Comparison of ENCODE assay signal across 5 mouse cellular contexts in the genomic region with DNA sequence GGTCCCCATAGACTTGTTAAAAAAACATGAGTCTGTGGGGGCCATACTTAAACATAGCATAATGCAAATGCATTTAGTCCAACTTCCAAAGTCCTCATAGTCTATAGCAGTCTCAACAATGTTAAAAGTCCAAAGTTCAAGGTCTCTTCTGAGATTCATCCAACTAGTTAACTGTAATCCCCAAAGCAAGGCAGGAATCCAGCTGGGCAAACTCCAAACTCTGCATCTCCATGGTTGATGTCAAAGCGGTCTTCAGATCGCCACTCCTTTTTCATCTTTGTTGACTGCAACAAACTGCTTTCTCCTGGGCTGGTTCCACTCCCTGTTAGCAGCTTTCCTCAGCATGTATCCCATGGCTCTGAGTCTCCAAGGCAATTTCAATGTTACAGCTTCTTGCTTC. TPM values are rescaled to one million over a fixed set of nuclear protein-coding genes. Genes with fewer than 3 reads are reported as not detected.
DNase-seq lines count a peak whose midpoint lies in the region; TF ChIP-seq lines count a peak whose summit lies in the region.
"Not testable (repeated sequence)": the region's sequence is repeated elsewhere in the genome, so short reads cannot be mapped to it uniquely, and the experiment has no call there.

No protein-coding gene starts in this region.

- not testable (repeated sequence) for H3K27ac ChIP-seq in kidney, adult 2 months (ENCODE audit: insufficient read depth, low read depth, low read length)

- H3K4me1 ChIP-seq in kidney, adult 2 months (ENCODE audit: control insufficient read depth, insufficient read depth, low read length): not testable (repeated sequence)

- not testable (repeated sequence) for H3K36me3 ChIP-seq in kidney, adult 2 months (ENCODE audit: control insufficient read depth, insufficient read depth, low read length)

- not testable (repeated sequence) for H3K4me3 ChIP-seq in kidney, adult 2 months (ENCODE audit: insufficient read depth, low read depth, low read length)

- peak; percentile 41 for DNase-seq in kidney, adult 11 months
- peak; percentile 80 for DNase-seq in kidney, adult 2 months
- DNase-seq in kidney, adult 8-10 months: peak; percentile 48 to 68
- peak; percentile 80 for DNase-seq in kidney, adult 9 months
- peak; percentile 48 to 56 for DNase-seq in kidney, postnatal 36 days

- H3K27me3 ChIP-seq in kidney, adult 2 months (replicated peaks; ENCODE audit: control insufficient read depth, insufficient read depth, low read length): not testable (repeated sequence)

- WGBS in kidney, adult 2 months: 64% methylated on average over 2 of the region's 2 CpGs

- not testable (repeated sequence) for TF ChIP-seq POLR2A in kidney, adult 2 months (IDR thresholded peaks at IDR 0.05; ENCODE audit: low read depth, low read length)

- TF ChIP-seq CTCF in kidney, adult 2 months (conservative IDR thresholded peaks at IDR 0.05; ENCODE audit: insufficient read depth, insufficient read length, low read depth, low read length): not testable (repeated sequence)

RNA-seq across cellular contexts. Expression of gene Ankib1, which starts 5.6 kb away (rescaled TPM):
- 21.9 and 22.3 TPM in 2 replicates for polyA plus RNA-seq in kidney, adult 2 months (2012; rRNA removed)

RNA-seq across cellular contexts. Expression of gene Krit1, which starts 5.9 kb away (rescaled TPM):
- polyA plus RNA-seq in kidney, adult 2 months (2012; rRNA removed): 6.9 and 8.3 TPM in 2 replicates

RNA-seq across cellular contexts. Expression of gene Lrrd1, which starts 47.9 kb away (rescaled TPM):
- 0.11 and 0.20 TPM in 2 replicates for polyA plus RNA-seq in kidney, adult 2 months (2012; rRNA removed)
